Mouse (Mus musculus) adrenal gland, adult 10 weeks (tissue): ENCODE results near the gene Izumo1. TPM values are rescaled to one million over a fixed set of nuclear protein-coding genes. Genes with fewer than 3 reads are reported as not detected.

ENCODE experiments used
- polyA plus RNA-seq: library from polyadenylated mRNA; stranded (reverse); fragments of 350-450 nt; fragmentation: Illumina TruSeq; extraction: RNeasy Lipid Tissue Mini Kit (QIAGEN cat#74804); gene quantifications from one replicate; pipeline ENCODE4 v1.2.3, GENCODE M21; 2014; ENCODE audit warnings: low read depth, low replicate concordance

The Izumo1 gene
- not detected for polyA plus RNA-seq

GRCm38 (mm10) chr7:45621443-45621842 lies at the start of gene Izumo1:
Izumo1 (plus strand) TSS chr7:45621811.

GRCm38 (mm10) chr7:45617042-45617695 lies 4.4 kb upstream of the Izumo1 start, which contains the start of gene Fut1:
Fut1 (plus strand) TSS chr7:45617289.

GRCm38 (mm10) chr7:45627261-45627660 lies 5.7 kb downstream of the Izumo1 start, which contains the start of gene Rasip1:
Rasip1 (plus strand) TSS chr7:45627488.

GRCm38 (mm10) chr7:45639561-45640027 lies 18.0 kb downstream of the Izumo1 start, which contains the start of gene Mamstr:
Mamstr (plus strand) TSS chr7:45639977.

GRCm38 (mm10) chr7:45666161-45666560 lies 44.5 kb downstream of the Izumo1 start, which contains the start of gene Fut2:
Fut2 (minus strand) TSS chr7:45666394.

Other genes with a start within 250 kb of the Izumo1 start
- 77.1 TPM for gene Snrnp70, start 226.1 kb upstream of the Izumo1 start, polyA plus RNA-seq
- gene Kcna7, start 216.2 kb upstream of the Izumo1 start, polyA plus RNA-seq, result not detected
- not detected for gene Ntf5, start 208.1 kb upstream of the Izumo1 start, polyA plus RNA-seq
- gene Lhb, start 201.0 kb upstream of the Izumo1 start, polyA plus RNA-seq, result not detected
- gene Gys1, start 187.0 kb upstream of the Izumo1 start, polyA plus RNA-seq, result 5.4 TPM
- 0.76 TPM for gene Ruvbl2, start 183.7 kb upstream of the Izumo1 start, polyA plus RNA-seq
- 6.7 TPM for gene Ftl1, start 161.9 kb upstream of the Izumo1 start, polyA plus RNA-seq
- 1.1 TPM for gene Bax, start 154.9 kb upstream of the Izumo1 start, polyA plus RNA-seq
- gene Tulp2, start 139.9 kb upstream of the Izumo1 start, polyA plus RNA-seq, result not detected
- gene Gm45808, start 135.0 kb upstream of the Izumo1 start, polyA plus RNA-seq, result not detected
- gene Dhdh, start 133.0 kb upstream of the Izumo1 start, polyA plus RNA-seq, result 122 TPM
- gene Nucb1, start 111.4 kb upstream of the Izumo1 start, polyA plus RNA-seq, result 68.5 TPM
- 3.1 TPM for gene Ppp1r15a, start 95.5 kb upstream of the Izumo1 start, polyA plus RNA-seq
- gene Plekha4, start 95.5 kb upstream of the Izumo1 start, polyA plus RNA-seq, result 1.2 TPM
- gene Hsd17b14, start 66.9 kb upstream of the Izumo1 start, polyA plus RNA-seq, result not detected
- gene Bcat2, start 51.7 kb upstream of the Izumo1 start, polyA plus RNA-seq, result 8.7 TPM
- not detected for gene Fgf21, start 6.3 kb upstream of the Izumo1 start, polyA plus RNA-seq
- gene Fut1, start 4.5 kb upstream of the Izumo1 start, polyA plus RNA-seq, result not detected
- gene Rasip1, start 5.7 kb downstream of the Izumo1 start, polyA plus RNA-seq, result 0.23 TPM
- 0.17 TPM for gene Mamstr, start 18.2 kb downstream of the Izumo1 start, polyA plus RNA-seq
- not detected for gene Fut2, start 44.6 kb downstream of the Izumo1 start, polyA plus RNA-seq
- gene Ntn5, start 62.2 kb downstream of the Izumo1 start, polyA plus RNA-seq, result not detected
- gene Sec1, start 72.6 kb downstream of the Izumo1 start, polyA plus RNA-seq, result not detected
- 0.93 TPM for gene Car11, start 78.0 kb downstream of the Izumo1 start, polyA plus RNA-seq
- gene Dbp, start 83.3 kb downstream of the Izumo1 start, polyA plus RNA-seq, result 9.2 TPM
- gene Rpl18, start 93.6 kb downstream of the Izumo1 start, polyA plus RNA-seq, result not detected
- gene Sphk2, start 96.2 kb downstream of the Izumo1 start, polyA plus RNA-seq, result 0.82 TPM
- gene Fam83e, start 99.4 kb downstream of the Izumo1 start, polyA plus RNA-seq, result not detected
- not detected for gene Spaca4, start 104.0 kb downstream of the Izumo1 start, polyA plus RNA-seq
- not detected for gene Lmtk3, start 161.9 kb downstream of the Izumo1 start, polyA plus RNA-seq
- not detected for gene Sult2b1, start 162.9 kb downstream of the Izumo1 start, polyA plus RNA-seq
- 25.3 TPM for gene Cyth2, start 192.8 kb downstream of the Izumo1 start, polyA plus RNA-seq
- not detected for gene Kcnj14, start 203.0 kb downstream of the Izumo1 start, polyA plus RNA-seq
- 1.9 TPM for gene Grwd1, start 209.1 kb downstream of the Izumo1 start, polyA plus RNA-seq